Mouse (Mus musculus) heart, adult 2 months (tissue): Measurements from ENCODE around the gene Ccdc115.

Experiments used
- CTCF ChIP-seq: fragments of 200-600 bp; IDR thresholded peaks from 2 replicates; pipeline ENCODE4 v1.8.1; 2022; ENCODE audit warnings: antibody characterized with exemption, mild to moderate bottlenecking, moderate library complexity
- EP300 ChIP-seq: fragments of 200-500 bp; IDR thresholded peaks from 2 replicates; pipeline ENCODE4 v1.6.1; 2011; ENCODE audit warnings: low read depth, low read length, control low read depth; ENCODE audit not compliant: insufficient read depth
- POLR2A ChIP-seq: fragments of 200-500 bp; IDR thresholded peaks from 2 replicates; pipeline ENCODE4 v1.6.1; 2011; ENCODE audit warnings: mild to moderate bottlenecking, low read depth, low read length, control low read depth; ENCODE audit not compliant: insufficient read depth

DNA sequence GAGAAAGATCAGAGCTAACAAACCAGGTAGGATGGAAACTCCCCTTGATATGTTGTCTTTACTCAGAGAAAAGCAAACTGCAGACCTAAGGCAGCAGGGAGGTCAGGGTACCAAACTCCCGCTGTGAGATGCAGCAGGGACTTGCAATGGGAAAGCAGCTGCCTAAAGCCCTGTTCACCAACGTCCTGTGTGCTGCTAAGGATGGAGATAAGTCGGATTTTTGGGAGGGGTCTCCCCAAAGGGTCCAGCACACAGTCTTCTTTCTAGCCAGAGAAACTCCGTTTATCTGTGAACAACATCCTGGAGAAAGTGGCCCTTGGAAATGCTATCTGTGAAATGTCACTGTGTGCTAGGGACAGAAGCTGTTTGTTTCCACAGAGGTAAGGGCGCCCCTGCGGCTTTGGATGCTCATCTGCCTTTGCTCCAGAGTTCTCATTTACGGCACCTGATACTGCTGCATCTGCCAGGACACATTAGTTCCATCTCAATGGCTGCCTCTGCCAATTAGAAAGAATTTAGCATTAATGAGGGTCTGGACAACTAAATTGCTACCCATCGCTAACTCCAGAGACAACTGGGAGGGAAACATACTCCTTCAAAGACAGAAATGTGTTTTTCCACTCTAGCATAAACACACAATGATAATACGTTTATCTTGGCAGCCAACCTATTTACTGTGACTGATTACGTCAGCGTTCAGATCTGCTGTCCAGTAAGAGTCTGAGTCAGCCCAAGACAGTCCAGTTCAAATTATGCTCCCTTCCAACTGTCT is 40.1 kb downstream of the Ccdc115 start:
- TF ChIP-seq POLR2A = no peak
- TF ChIP-seq EP300 = no peak
- TF ChIP-seq CTCF = no peak
